Mouse (Mus musculus) liver, embryonic 18 days (tissue): ENCODE data around the gene Sstr5. TPM values are rescaled to one million over a fixed set of nuclear protein-coding genes. Genes with fewer than 3 reads are reported as not detected.

Experiments used
- polyA plus RNA-seq: library from polyadenylated mRNA; depleted of rRNA; stranded (reverse); fragments of >200 nt; gene quantifications from 2 replicates; pipeline ENCODE4 v1.2.3, GENCODE M21; 2012; rRNA removed

Gene Sstr5
- not detected in 2 replicates for polyA plus RNA-seq

DNA sequence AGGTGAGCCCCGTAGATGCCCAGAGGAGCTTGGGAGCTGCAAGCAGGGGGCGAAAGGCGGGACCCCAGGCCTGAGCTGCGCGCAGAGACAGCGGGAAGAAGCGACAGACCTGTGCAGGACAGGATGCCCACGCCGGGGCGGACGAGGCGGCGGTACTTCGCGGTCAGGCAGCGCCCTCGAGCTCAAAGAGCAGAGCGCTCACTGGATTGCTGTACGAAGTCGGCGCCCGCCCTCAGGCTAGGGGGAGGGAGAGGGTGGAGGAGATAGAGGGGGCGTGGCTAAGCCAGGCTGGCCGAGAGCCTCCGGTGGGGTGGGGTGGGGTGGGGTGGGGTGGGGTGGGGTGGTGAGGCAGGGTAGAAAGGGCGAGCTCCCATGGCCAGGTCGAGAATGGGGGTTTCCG is at the start of gene Sstr5:
Gene Sstr5 (minus strand): TSS at position 276 of the 400 bp plus-strand sequence.

DNA sequence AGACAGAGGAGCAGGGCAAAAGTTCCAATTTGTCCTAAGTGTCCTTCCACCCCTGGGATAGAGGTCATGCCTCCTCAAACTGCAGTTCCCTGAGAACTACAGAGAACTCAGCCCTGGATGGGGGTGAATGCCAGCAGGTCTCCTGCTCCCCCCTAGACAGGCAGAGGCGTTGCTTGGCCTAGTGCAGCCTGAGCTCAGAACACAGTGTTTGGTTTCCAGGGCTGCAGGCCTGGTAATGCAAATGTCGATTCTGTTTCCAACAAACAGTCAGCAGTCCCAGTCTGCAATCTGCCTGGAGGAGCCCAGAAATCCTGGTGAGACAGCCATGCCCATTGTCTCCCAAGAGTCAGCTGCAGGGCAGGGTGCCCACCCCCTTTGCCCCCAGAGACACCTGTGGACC is 42.8 kb downstream of the Sstr5 start, which contains the start of gene Tekt4:
Gene Tekt4 (plus strand): TSS at position 344 of the 400 bp plus-strand sequence.

Other genes with a start within 250 kb of the Sstr5 start
- gene Baiap3, start 240.9 kb downstream of the Sstr5 start, polyA plus RNA-seq, result 0.56 and 1.2 TPM in 2 replicates
- gene Ube2i, start 222.7 kb downstream of the Sstr5 start, polyA plus RNA-seq, result 125 and 133 TPM in 2 replicates
- gene Prss34, start 198.9 kb downstream of the Sstr5 start, polyA plus RNA-seq, result 2.7 and 3.8 TPM in 2 replicates
- gene Prss28, start 188.6 kb downstream of the Sstr5 start, polyA plus RNA-seq, result not detected in 2 replicates
- not detected in 2 replicates for gene Prss29, start 178.6 kb downstream of the Sstr5 start, polyA plus RNA-seq
- gene Tpsab1, start 151.7 kb downstream of the Sstr5 start, polyA plus RNA-seq, result 0.02 and 0.05 TPM in 2 replicates
- gene Tpsb2, start 131.0 kb downstream of the Sstr5 start, polyA plus RNA-seq, result 0.43 and 0.61 TPM in 2 replicates
- gene Tpsg1, start 128.0 kb downstream of the Sstr5 start, polyA plus RNA-seq, result 0.05 TPM in 1 of 2 replicates, not detected in the other
- 0.38 and 0.97 TPM in 2 replicates for gene Cacna1h, start 63.5 kb downstream of the Sstr5 start, polyA plus RNA-seq
- gene Tekt4, start 42.7 kb downstream of the Sstr5 start, polyA plus RNA-seq, result 0.43 and 0.64 TPM in 2 replicates
- 0.02 and 0.05 TPM in 2 replicates for gene Sox8, start 73.4 kb upstream of the Sstr5 start, polyA plus RNA-seq
- gene Lmf1, start 81.8 kb upstream of the Sstr5 start, polyA plus RNA-seq, result 5.2 and 6.2 TPM in 2 replicates
- 0.05 TPM in 1 of 2 replicates, not detected in the other for gene Gng13, start 219.9 kb upstream of the Sstr5 start, polyA plus RNA-seq
- gene Chtf18, start 230.1 kb upstream of the Sstr5 start, polyA plus RNA-seq, result 5.2 and 6.8 TPM in 2 replicates
- gene Rpusd1, start 230.4 kb upstream of the Sstr5 start, polyA plus RNA-seq, result 7.9 and 8.1 TPM in 2 replicates
- gene Mslnl, start 238.8 kb upstream of the Sstr5 start, polyA plus RNA-seq, result not detected in 2 replicates